In genomic region chr17:29047697-29048514, GRCm38 (mm10) we compare ENCODE assay signal across 20 mouse cellular contexts. TPM values are rescaled to one million over a fixed set of nuclear protein-coding genes. Genes with fewer than 3 reads are reported as not detected.
A peak's percentile ranks its signal among the peaks of the same experiment; 100 is the strongest.
DNase-seq lines count a peak whose midpoint lies in the region; ATAC-seq and TF ChIP-seq lines count a peak whose summit lies in the region.
"Had no signal": no experiment of that assay in that cellular context is flagged by ENCODE, and none has a peak within 500 bp of the region (broad histone marks: within the 10 kb centered on the region; RNA-seq: fewer than 3 reads in every experiment).

No protein-coding gene starts in this region.

- no peaks in the 10 kb centered on the region for H3K79me2 ChIP-seq in myocyte (ENCODE audit: control insufficient read depth, insufficient read depth)

- WGBS in liver, embryonic 13.5 days (ENCODE audit: insufficient replicate concordance) = 61% methylated on average over 3 of the region's 3 CpGs

- peaks cover 54% of the 10 kb centered on the region for H3K36me3 ChIP-seq in liver, embryonic 13.5 days
- peaks cover 35% of the 10 kb centered on the region for H3K36me3 ChIP-seq in myocyte (ENCODE audit: control insufficient read depth, insufficient read depth)

- H3K4me1 ChIP-seq in liver, embryonic 13.5 days (replicated peaks) = peaks cover 28% of the 10 kb centered on the region

- DNase-seq in gastrocnemius, adult 2 months = no peak
- DNase-seq in gastrocnemius, postnatal 10 days = no peak
- DNase-seq in liver, embryonic 13.5 days = no peak
- DNase-seq in liver (no peak), A20 (ENCODE audit: low read depth, low spot score) (peak; percentile 43)
- DNase-seq: adrenal gland, postnatal 36 days; cerebellum, adult 2 months; kidney, adult 9 months; left cerebral cortex, postnatal 4 days; lung, postnatal 36 days; thymus, postnatal 36 days had no signal

- H3K9me3 ChIP-seq in liver, embryonic 13.5 days (replicated peaks) = no peaks in the 10 kb centered on the region
- H3K9me3 ChIP-seq: embryonic facial prominence, embryonic 10.5 days; heart, embryonic 13.5 days; hindbrain, embryonic 10.5 days had no signal

- peak; percentile 11; the same call in 1 of the 2 replicates for TF ChIP-seq CTCF in gastrocnemius, adult 2 months (IDR thresholded peaks at IDR 0.05)

- ATAC-seq in liver, embryonic 13.5 days (ENCODE audit: low read depth) = no peak
- no peak for ATAC-seq in erythroblast, adult 5-6 weeks (replicated peaks; ENCODE audit: low FRiP score, poor library complexity, severe bottlenecking)
- ATAC-seq: inflammation-experienced regulatory T-cells, adult 6 months had no signal

- peak; percentile 44 for TF ChIP-seq POLR2A in myocyte (IDR thresholded peaks at IDR 0.05; ENCODE audit: insufficient read length, low read depth)

- no peak overlapping the region for H3K27ac ChIP-seq in gastrocnemius, adult 2 months
- H3K27ac ChIP-seq in liver, embryonic 13.5 days = peak overlapping the region; percentile 40; the same call in 1 of the 2 replicates
- H3K27ac ChIP-seq: embryonic facial prominence, embryonic 10.5 days; heart, embryonic 13.5 days; hindbrain, embryonic 10.5 days; layer of hippocampus, adult 2 months; liver, embryonic 14.5 days had no signal

- H3K4me3 ChIP-seq in gastrocnemius, adult 2 months = no peak overlapping the region
- no peak overlapping the region for H3K4me3 ChIP-seq in liver, embryonic 13.5 days (replicated peaks)
- H3K4me3 ChIP-seq in myocyte = no peak overlapping the region
- H3K4me3 ChIP-seq: embryonic facial prominence, embryonic 10.5 days; erythroblast, embryonic 14.5 days; heart, embryonic 13.5 days; hindbrain, embryonic 10.5 days; layer of hippocampus, adult 2 months had no signal

- no peak overlapping the region for H3K4me2 ChIP-seq in liver, embryonic 13.5 days
- H3K4me2 ChIP-seq in myocyte (ENCODE audit: low read depth) = no peak overlapping the region
- H3K4me2 ChIP-seq: heart, embryonic 13.5 days had no signal

- H3K27me3 ChIP-seq in liver, embryonic 13.5 days = no peaks in the 10 kb centered on the region
- no peaks in the 10 kb centered on the region for H3K27me3 ChIP-seq in myocyte (ENCODE audit: control insufficient read depth, insufficient read depth, insufficient read length)
- H3K27me3 ChIP-seq: heart, embryonic 13.5 days had no signal

- intact Hi-C loops in gastrocnemius, adult 2 months (cut with DNase I) = loop anchor here (2.0 kb wide), 2 partner anchors 123 to 199 kb away; no protein-coding TSS in a partner anchor

- no peak overlapping the region for H3ac ChIP-seq in myocyte (ENCODE audit: control insufficient read depth, insufficient read length)

- no peak overlapping the region for H3K9ac ChIP-seq in liver, embryonic 13.5 days
- H3K9ac ChIP-seq: heart, embryonic 13.5 days; liver, embryonic 14.5 days had no signal

TF ChIP-seq in myocyte, 11 proteins besides CTCF, POLR2A, EP300 and RAD21:
- TF ChIP-seq MYOD1 (IDR thresholded peaks at IDR 0.05; ENCODE audit: control insufficient read depth in 1 of 3, insufficient read length in 2 of 3, low read depth in 2 of 3) (no peak), POLR2AphosphoS2 (IDR thresholded peaks at IDR 0.05; ENCODE audit: insufficient read length, low read depth) (peak; percentile 93), CEBPB (IDR thresholded peaks at IDR 0.05; ENCODE audit: insufficient read depth, poor library complexity, severe bottlenecking) (no peak), SRF (IDR thresholded peaks at IDR 0.05; ENCODE audit: control insufficient read depth, insufficient read length, low read depth) (no peak), MYOG (IDR thresholded peaks at IDR 0.05; ENCODE audit: control insufficient read depth in 1 of 3, insufficient read depth in 1 of 3, insufficient read length in 2 of 3, low read depth in 2 of 3) (no peak), TCF12 (IDR thresholded peaks at IDR 0.05; ENCODE audit: insufficient read depth, poor library complexity, severe bottlenecking) (no peak)

RNA-seq across cellular contexts. Expression of gene Srsf3, which starts 15.5 kb away (rescaled TPM):
- total RNA-seq in gastrocnemius, adult 2 months (2021) = 10 to 100 TPM; 38.8 to 55.6 TPM
- 10 to 100 TPM; 91.3 to 94.2 TPM for total RNA-seq in gastrocnemius, postnatal 10 days (2021)
- polyA plus RNA-seq in liver, embryonic 13.5 days (2015; fragmentation: Nextera tagmentation; extraction: Ambion mirVana) = 320 and 398 TPM in 2 replicates
- 98.2 TPM for polyA plus RNA-seq in myocyte (2012; fragmentation: generic; extraction: Trizol)
- 154 and 174 TPM in 2 replicates for total RNA-seq in erythroblast, adult 5-6 weeks (2015; ENCODE audit: low replicate concordance)
- total RNA-seq in erythroblast, adult 5-6 weeks (2017; ENCODE audit: low replicate concordance) = 208 and 211 TPM in 2 replicates

RNA-seq across cellular contexts. Expression of gene Stk38, which starts 40.1 kb away (rescaled TPM):
- 10 to 100 TPM; 26.9 to 29.2 TPM for total RNA-seq in gastrocnemius, adult 2 months (2021)
- total RNA-seq in gastrocnemius, postnatal 10 days (2021) = 10 to 100 TPM; 34.4 to 45.0 TPM
- 38.4 and 44.6 TPM in 2 replicates for polyA plus RNA-seq in liver, embryonic 13.5 days (2015; fragmentation: Nextera tagmentation; extraction: Ambion mirVana)
- polyA plus RNA-seq in myocyte (2012; fragmentation: generic; extraction: Trizol) = 28.3 TPM
- total RNA-seq in erythroblast, adult 5-6 weeks (2015; ENCODE audit: low replicate concordance) = 34.9 and 93.6 TPM in 2 replicates
- 47.2 and 57.4 TPM in 2 replicates for total RNA-seq in erythroblast, adult 5-6 weeks (2017; ENCODE audit: low replicate concordance)

RNA-seq across cellular contexts. Expression of gene Cdkn1a, which starts 42.9 kb away (rescaled TPM):
- total RNA-seq in gastrocnemius, adult 2 months (2021) = 100 to 1,000 TPM in 1 of 2 experiments, 10 to 100 TPM in 1; 32.6 to 103 TPM
- 10 to 100 TPM; 43.0 to 46.3 TPM for total RNA-seq in gastrocnemius, postnatal 10 days (2021)
- polyA plus RNA-seq in liver, embryonic 13.5 days (2015; fragmentation: Nextera tagmentation; extraction: Ambion mirVana) = 8.6 and 10.1 TPM in 2 replicates
- 2,069 TPM for polyA plus RNA-seq in myocyte (2012; fragmentation: generic; extraction: Trizol)
- 0.63 and 4.6 TPM in 2 replicates for total RNA-seq in erythroblast, adult 5-6 weeks (2015; ENCODE audit: low replicate concordance)
- total RNA-seq in erythroblast, adult 5-6 weeks (2017; ENCODE audit: low replicate concordance) = 0.34 and 0.42 TPM in 2 replicates

Comparison
In these comparisons a context has a peak if more than half of its experiments do, and no peak if none do; other contexts are left out.
1. RNA of gene Cdkn1a, which starts 42.9 kb away (total RNA-seq): 32.6 to 103 TPM in gastrocnemius, adult 2 months and 43.0 to 46.3 TPM in gastrocnemius, postnatal 10 days; 0.34 to 4.6 TPM in erythroblast, adult 5-6 weeks; every median in the first group is over 4 times any median in the second.